37 mouse cellular contexts compared by ENCODE assay signal in genomic region chr7:4782759-4783158, GRCm38 (mm10). TPM values are rescaled to one million over a fixed set of nuclear protein-coding genes. Genes with fewer than 3 reads are reported as not detected.
DNase-seq lines count a peak whose midpoint lies in the region; ATAC-seq and TF ChIP-seq lines count a peak whose summit lies in the region.
"Had no signal": no experiment of that assay in that cellular context is flagged by ENCODE, and none has a peak within 500 bp of the region (broad histone marks: within the 10 kb centered on the region; RNA-seq: fewer than 3 reads in every experiment).

Gene Il11, minus strand, starts transcription at chr7:4782859.
Gene Tmem190, plus strand, starts transcription at chr7:4782937.

- H3K27me3 ChIP-seq in cerebellum, adult 2 months (ENCODE audit: control insufficient read depth, insufficient read depth, low read length): no peaks in the 10 kb centered on the region
- H3K27me3 ChIP-seq in liver, embryonic 12.5 days (replicated peaks): peaks cover 52% of the 10 kb centered on the region
- H3K27me3 ChIP-seq in liver, postnatal 0 days (ENCODE audit: insufficient read depth, low read length): peaks cover 23% of the 10 kb centered on the region
- peaks cover 45% of the 10 kb centered on the region for H3K27me3 ChIP-seq in limb, embryonic 10.5 days (ENCODE audit: low read depth, poor library complexity, severe bottlenecking)
- peaks cover 36% of the 10 kb centered on the region for H3K27me3 ChIP-seq in liver, embryonic 16.5 days (ENCODE audit: control insufficient read depth, insufficient read depth, low read depth, low read length)

- no peak for ATAC-seq in liver, embryonic 12.5 days
- no peak for ATAC-seq in liver, postnatal 0 days
- ATAC-seq in liver, embryonic 16.5 days (ENCODE audit: low read depth): no peak
- ATAC-seq: forebrain, embryonic 13.5 days; hindbrain, postnatal 0 days; intestine, embryonic 15.5 days; lung, postnatal 0 days; midbrain, embryonic 16.5 days had no signal

- peak within 1 kb of the TSS; percentile 47; the same call in 1 of the 2 replicates for H3K9ac ChIP-seq in liver, embryonic 12.5 days
- no peak within 1 kb of the TSS for H3K9ac ChIP-seq in liver, postnatal 0 days (replicated peaks)
- peak within 1 kb of the TSS; percentile 18; the same call in 1 of the 2 replicates for H3K9ac ChIP-seq in liver, embryonic 16.5 days (ENCODE audit: low read depth, low read length)
- H3K9ac ChIP-seq: embryonic facial prominence, embryonic 15.5 days; forebrain, embryonic 13.5 days; intestine, embryonic 15.5 days; neural tube, embryonic 12.5 days had no signal

- WGBS in cerebellum, adult 2 months: 72% methylated on average over 2 of the region's 2 CpGs
- 71% methylated on average over 2 of the region's 2 CpGs for whole genome bisulfite sequencing in liver, embryonic 12.5 days (ENCODE audit: insufficient replicate concordance)
- WGBS in liver, postnatal 0 days (ENCODE audit: insufficient replicate concordance): 59% methylated on average over 2 of the region's 2 CpGs
- 66% methylated on average over 2 of the region's 2 CpGs for WGBS in limb, embryonic 10.5 days
- 80% methylated on average over 2 of the region's 2 CpGs for whole genome bisulfite sequencing in liver, embryonic 16.5 days (ENCODE audit: insufficient replicate concordance)

- H3K4me1 ChIP-seq in cerebellum, adult 2 months (ENCODE audit: control insufficient read depth, insufficient read depth, low read length): peaks cover 28% of the 10 kb centered on the region
- peaks cover 46% of the 10 kb centered on the region for H3K4me1 ChIP-seq in liver, embryonic 12.5 days
- 0 out of 2 replicates have a peak, but pooled peaks cover 3% of the 10 kb centered on the region for H3K4me1 ChIP-seq in liver, postnatal 0 days (ENCODE audit: insufficient read depth)
- peaks cover 21% of the 10 kb centered on the region for H3K4me1 ChIP-seq in limb, embryonic 10.5 days
- H3K4me1 ChIP-seq in liver, embryonic 16.5 days (ENCODE audit: control insufficient read depth, low read depth, low read length): peaks cover 18% of the 10 kb centered on the region
- H3K4me1 ChIP-seq: forebrain, embryonic 13.5 days had no signal

- DNase-seq in cerebellum, adult 2 months: no peak
- no peak for DNase-seq in cerebellum, adult 11-12 months
- DNase-seq in liver, postnatal 0 days: no peak
- DNase-seq in limb, embryonic 10.5 days (ENCODE audit: low spot score): no peak
- DNase-seq in spleen, adult 18-20 months: no peak
- no peak for DNase-seq in urinary bladder, adult 2 months (ENCODE audit: low spot score)
- DNase-seq: adrenal gland, postnatal 36 days; cerebellum, adult 8-10 months; cerebellum, postnatal 25 days; gastrocnemius, postnatal 14 days; heart, postnatal 14 days; kidney, adult 2 months; layer of hippocampus, postnatal 36 days; lung, adult 18-20 months; right cerebral cortex, adult 18-20 months; thymus, adult 18-20 months; thymus, postnatal 25 days had no signal

- peak within 1 kb of the TSS; percentile 87 for H3K27ac ChIP-seq in cerebellum, adult 2 months (ENCODE audit: insufficient read depth, low read length)
- peak within 1 kb of the TSS; percentile 43; the same call in 1 of the 2 replicates for H3K27ac ChIP-seq in liver, embryonic 12.5 days
- H3K27ac ChIP-seq in liver, postnatal 0 days (ENCODE audit: low read depth): no peak within 1 kb of the TSS
- peak within 1 kb of the TSS; percentile 53 for H3K27ac ChIP-seq in limb, embryonic 10.5 days
- no peak within 1 kb of the TSS for H3K27ac ChIP-seq in liver, embryonic 16.5 days (ENCODE audit: low read length)
- H3K27ac ChIP-seq: embryonic facial prominence, embryonic 10.5 days; embryonic facial prominence, embryonic 15.5 days; forebrain, embryonic 13.5 days; hindbrain, postnatal 0 days; intestine, embryonic 15.5 days; kidney, postnatal 0 days; macrophage; neural tube, embryonic 12.5 days had no signal

- TF ChIP-seq EP300 in liver, postnatal 0 days (IDR thresholded peaks at IDR 0.05; ENCODE audit: low read depth): no peak

- no peak for TF ChIP-seq POLR2A in cerebellum, adult 2 months (IDR thresholded peaks at IDR 0.05; ENCODE audit: borderline replicate concordance, insufficient read depth, low read length)

- H3K4me3 ChIP-seq in cerebellum, adult 2 months (replicated peaks; ENCODE audit: insufficient read depth, low read depth, low read length): peak within 1 kb of the TSS; percentile 1
- no peak within 1 kb of the TSS for H3K4me3 ChIP-seq in liver, embryonic 12.5 days
- H3K4me3 ChIP-seq in liver, postnatal 0 days (ENCODE audit: low read depth, low read length): no peak within 1 kb of the TSS
- H3K4me3 ChIP-seq in limb, embryonic 10.5 days: peak within 1 kb of the TSS; percentile 21; the same call in 1 of the 2 replicates
- H3K4me3 ChIP-seq in liver, embryonic 16.5 days (ENCODE audit: low read depth, low read length): no peak within 1 kb of the TSS
- H3K4me3 ChIP-seq: embryonic facial prominence, embryonic 10.5 days; embryonic facial prominence, embryonic 15.5 days; forebrain, embryonic 13.5 days; intestine, embryonic 15.5 days; myocyte; neural tube, embryonic 12.5 days had no signal

- peak within 1 kb of the TSS; percentile 39 for H3K4me2 ChIP-seq in liver, embryonic 12.5 days
- no peak within 1 kb of the TSS for H3K4me2 ChIP-seq in liver, postnatal 0 days (ENCODE audit: low read depth, low read length)
- no peak within 1 kb of the TSS for H3K4me2 ChIP-seq in liver, embryonic 16.5 days (ENCODE audit: low read depth, low read length)
- H3K4me2 ChIP-seq: embryonic facial prominence, embryonic 15.5 days; forebrain, embryonic 13.5 days; intestine, embryonic 15.5 days; midbrain, embryonic 11.5 days; neural tube, embryonic 12.5 days had no signal

- TF ChIP-seq CTCF in cerebellum, adult 2 months (IDR thresholded peaks at IDR 0.05; ENCODE audit: borderline replicate concordance, insufficient read depth, low read depth, low read length): no peak
- no peak for TF ChIP-seq CTCF in liver, postnatal 0 days (IDR thresholded peaks at IDR 0.05; ENCODE audit: low read depth)

- H3K36me3 ChIP-seq in liver, embryonic 12.5 days: peaks cover 12% of the 10 kb centered on the region
- 0 out of 2 replicates have a peak, but pooled peaks cover 4% of the 10 kb centered on the region for H3K36me3 ChIP-seq in liver, postnatal 0 days (replicated peaks; ENCODE audit: insufficient read depth, low read length)
- no peaks in the 10 kb centered on the region for H3K36me3 ChIP-seq in limb, embryonic 10.5 days
- H3K36me3 ChIP-seq in liver, embryonic 16.5 days (ENCODE audit: control insufficient read depth, insufficient read depth): no peaks in the 10 kb centered on the region; the same call in 1 of the 2 replicates
- H3K36me3 ChIP-seq: embryonic facial prominence, embryonic 10.5 days; embryonic facial prominence, embryonic 15.5 days; intestine, embryonic 15.5 days; neural tube, embryonic 12.5 days had no signal

- no peaks in the 10 kb centered on the region for H3K9me3 ChIP-seq in liver, embryonic 12.5 days (replicated peaks)
- H3K9me3 ChIP-seq in liver, postnatal 0 days (ENCODE audit: low read length): no peaks in the 10 kb centered on the region
- no peaks in the 10 kb centered on the region for H3K9me3 ChIP-seq in limb, embryonic 10.5 days (replicated peaks)
- H3K9me3 ChIP-seq in liver, embryonic 16.5 days (replicated peaks; ENCODE audit: control insufficient read depth, low read length): no peaks in the 10 kb centered on the region
- H3K9me3 ChIP-seq: embryonic facial prominence, embryonic 10.5 days; embryonic facial prominence, embryonic 15.5 days; forebrain, embryonic 13.5 days; intestine, embryonic 15.5 days; neural tube, embryonic 12.5 days had no signal

RNA-seq across cellular contexts. Expression of gene Il11, which starts in this region (rescaled TPM):
- 1.2 TPM in 2 replicates for polyA plus RNA-seq in cerebellum, adult 2 months (2012; rRNA removed)
- polyA plus RNA-seq in liver, embryonic 12.5 days (2016; fragmentation: Nextera tagmentation; extraction: Ambion mirVana): 0.06 TPM in 1 of 2 replicates, not detected in the other
- polyA plus RNA-seq in liver, postnatal 0 days (2015; fragmentation: Nextera tagmentation; extraction: Ambion mirVana): 0.07 TPM in 1 of 2 replicates, not detected in the other
- polyA plus RNA-seq in limb, embryonic 10.5 days (2016; fragmentation: Nextera tagmentation; extraction: Ambion mirVana): 0.09 TPM in 1 of 2 replicates, not detected in the other
- 0.12 TPM in 1 of 2 replicates, not detected in the other for polyA plus RNA-seq in liver, embryonic 16.5 days (2015; fragmentation: Nextera tagmentation; extraction: Ambion mirVana)
- 0.61 and 0.62 TPM in 2 replicates for polyA plus RNA-seq in urinary bladder, adult 2 months (2012; rRNA removed)
- polyA plus RNA-seq: heart, embryonic 14.5 days; limb, embryonic 11.5 days; macrophage had no signal

RNA-seq across cellular contexts. Expression of gene Tmem190, which starts in this region (rescaled TPM):
- not detected in 2 replicates for polyA plus RNA-seq in cerebellum, adult 2 months (2012; rRNA removed)
- polyA plus RNA-seq in liver, embryonic 12.5 days (2016; fragmentation: Nextera tagmentation; extraction: Ambion mirVana): 0.46 TPM in 1 of 2 replicates, not detected in the other
- 0.34 TPM in 1 of 2 replicates, not detected in the other for polyA plus RNA-seq in liver, postnatal 0 days (2015; fragmentation: Nextera tagmentation; extraction: Ambion mirVana)
- not detected in 2 replicates for polyA plus RNA-seq in limb, embryonic 10.5 days (2016; fragmentation: Nextera tagmentation; extraction: Ambion mirVana)
- not detected in 2 replicates for polyA plus RNA-seq in liver, embryonic 16.5 days (2015; fragmentation: Nextera tagmentation; extraction: Ambion mirVana)
- not detected in 2 replicates for polyA plus RNA-seq in urinary bladder, adult 2 months (2012; rRNA removed)
- polyA plus RNA-seq: brain, embryonic 14.5 days; embryonic facial prominence, embryonic 10.5 days; forebrain, embryonic 13.5 days; heart, embryonic 14.5 days; hindbrain, embryonic 11.5 days; hindbrain, postnatal 0 days; large intestine, adult 2 months; macrophage; midbrain, embryonic 11.5 days; myocyte; neural tube, embryonic 12.5 days; spleen, adult 2 months had no signal

Comparison
In these comparisons a context has a peak if more than half of its experiments do, and no peak if none do; other contexts are left out.
1. H3K27ac ChIP-seq: peak in cerebellum, adult 2 months (single experiment), liver, embryonic 12.5 days (single experiment) and limb, embryonic 10.5 days (single experiment); none in liver, postnatal 0 days (single experiment) and liver, embryonic 16.5 days (single experiment).
2. H3K4me3 ChIP-seq: peak in cerebellum, adult 2 months (single experiment) and limb, embryonic 10.5 days (single experiment); none in liver, embryonic 12.5 days (single experiment), liver, postnatal 0 days (single experiment) and liver, embryonic 16.5 days (single experiment).